Mouse (Mus musculus) neural tube, embryonic 10.5 days (tissue): Measurements from ENCODE around the gene Gal3st4.
"Not testable (repeated sequence)": the region's sequence is repeated elsewhere in the genome, so short reads cannot be mapped to it uniquely, and the experiment has no call there.

Experiments
- DNase-seq: peaks from one replicate; pipeline ENCODE4 v3.0.0-alpha.2; 2017; ENCODE audit warnings: low spot score; ENCODE audit errors: extremely low spot score

Gene Gal3st4

DNA sequence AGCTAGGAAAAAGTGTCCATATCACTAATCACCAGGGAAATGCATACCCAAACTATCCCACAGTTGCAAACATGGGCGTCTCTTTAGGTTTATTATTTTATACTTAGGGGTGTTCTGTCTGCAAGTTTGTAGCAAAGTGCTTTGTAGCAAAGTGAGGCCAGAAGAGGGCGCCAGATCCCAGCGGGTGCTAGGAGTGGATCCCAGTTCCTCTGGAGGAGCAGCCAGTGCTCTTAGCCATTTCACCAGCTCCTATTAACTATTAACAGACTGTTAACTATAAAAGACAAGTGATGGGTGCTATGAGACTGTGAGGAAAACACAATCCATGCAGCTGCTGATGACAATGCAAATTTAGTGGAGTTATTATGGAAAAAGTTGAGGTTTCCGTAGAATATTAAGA lies 50.5 kb downstream of the Gal3st4 start:
- peak; percentile 68 for DNase-seq

DNA sequence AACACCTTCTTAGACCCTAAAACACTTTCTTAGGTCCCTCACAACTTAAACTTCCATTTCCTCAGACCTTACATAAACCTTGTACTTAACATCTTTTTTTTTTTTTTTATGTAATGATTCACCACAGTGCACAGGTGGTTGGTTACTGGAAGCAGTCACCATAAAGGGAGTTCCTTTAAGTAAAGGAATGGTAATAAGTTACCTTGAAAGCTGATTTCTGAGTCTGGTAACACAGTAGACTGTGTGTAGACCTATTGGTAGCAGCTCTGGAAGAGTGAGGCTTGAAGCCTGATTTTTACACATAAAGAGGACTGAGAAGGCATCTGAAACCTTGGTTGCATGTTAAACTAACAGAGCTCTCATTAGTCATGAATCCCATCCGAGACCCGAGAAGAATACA lies 52.8 kb downstream of the Gal3st4 start:
- DNase-seq, result no peak

DNA sequence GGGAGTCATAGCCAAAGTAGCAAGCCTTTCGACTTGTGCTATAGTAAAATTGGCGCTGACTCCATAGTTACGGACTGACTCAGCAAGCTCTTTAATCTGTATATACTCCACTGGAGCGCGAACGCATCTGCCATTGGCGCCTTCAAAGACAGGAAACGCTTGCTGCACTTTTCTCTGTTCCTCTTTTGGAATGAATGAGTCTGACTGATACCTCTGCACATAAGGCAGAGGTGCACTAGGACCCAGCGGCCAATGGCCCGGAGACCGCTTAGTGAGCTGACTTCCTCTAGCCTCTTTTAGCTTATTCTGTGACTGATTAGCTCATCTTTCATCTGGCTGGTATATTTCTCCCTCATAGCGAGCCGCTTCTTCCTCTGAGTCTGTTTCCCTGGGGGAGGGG lies 56.0 kb downstream of the Gal3st4 start:
- DNase-seq, result not testable (repeated sequence)
